Comparison of ENCODE assay signal across 8 mouse cellular contexts in the genomic region with DNA sequence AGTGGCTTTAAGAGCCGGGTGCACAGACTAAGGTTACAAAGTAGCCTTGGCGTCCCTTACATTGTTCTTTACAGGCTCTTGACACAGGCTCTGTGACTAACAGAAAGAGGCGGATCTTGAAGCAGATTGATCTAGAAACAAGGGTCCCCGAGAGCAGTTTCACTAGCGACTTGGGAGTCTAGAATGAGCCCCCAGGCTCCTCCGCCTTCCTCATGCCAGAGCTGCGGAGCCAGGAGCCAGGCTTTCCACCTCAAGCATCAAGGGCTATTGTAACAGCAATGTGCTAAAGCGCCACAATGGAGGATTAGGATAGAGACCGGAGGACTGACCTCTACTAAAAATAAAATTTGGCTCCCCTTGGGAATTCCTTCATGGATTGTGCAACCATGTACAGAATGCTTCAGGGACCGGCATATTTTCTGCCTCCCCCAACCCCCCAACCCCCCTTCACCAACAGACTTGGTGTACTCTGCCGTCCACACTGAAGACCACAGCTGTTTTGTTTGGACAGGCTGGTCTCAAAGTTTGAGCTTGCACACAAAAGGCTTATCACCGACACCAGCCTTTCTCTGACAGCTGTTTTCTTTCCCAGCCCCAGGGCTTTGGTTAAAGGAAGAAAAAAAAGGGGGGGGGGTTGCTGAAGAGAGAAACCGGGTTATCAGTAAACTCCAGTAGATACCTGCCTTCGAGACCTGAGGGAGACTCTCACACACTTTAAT.
DNase-seq lines count a peak whose midpoint lies in the region; ATAC-seq and TF ChIP-seq lines count a peak whose summit lies in the region.

No protein-coding gene starts in this region.

- H3K27ac ChIP-seq in layer of hippocampus, adult 2 months = peak overlapping the region; percentile 19; the same call in 1 of the 2 replicates
- peak overlapping the region; percentile 44 for H3K27ac ChIP-seq in hindbrain, embryonic 16.5 days (ENCODE audit: low read depth, low read length)
- H3K27ac ChIP-seq in liver, embryonic 12.5 days = peak overlapping the region; percentile 62

- no peaks in the 10 kb centered on the region for H3K36me3 ChIP-seq in hindbrain, embryonic 16.5 days (ENCODE audit: control insufficient read depth, insufficient read depth, low read length)
- H3K36me3 ChIP-seq in liver, embryonic 12.5 days = no peaks in the 10 kb centered on the region

- peak overlapping the region; percentile 48 for H3K4me3 ChIP-seq in layer of hippocampus, adult 2 months
- peak overlapping the region; percentile 43 for H3K4me3 ChIP-seq in hindbrain, embryonic 16.5 days (ENCODE audit: low read length)
- peak overlapping the region; percentile 48 for H3K4me3 ChIP-seq in liver, embryonic 12.5 days

- H3K4me1 ChIP-seq in hindbrain, embryonic 16.5 days (ENCODE audit: control insufficient read depth, insufficient read depth, low read depth, low read length) = peaks cover 5% of the 10 kb centered on the region
- peaks cover 27% of the 10 kb centered on the region for H3K4me1 ChIP-seq in liver, embryonic 12.5 days

- ATAC-seq in hindbrain, embryonic 16.5 days = peak; percentile 74
- peak; percentile 77 for ATAC-seq in liver, embryonic 12.5 days

- peaks cover 2% of the 10 kb centered on the region; the same call in 1 of the 2 replicates for H3K27me3 ChIP-seq in hindbrain, embryonic 16.5 days (replicated peaks; ENCODE audit: control insufficient read depth, insufficient read depth, low read length)
- H3K27me3 ChIP-seq in liver, embryonic 12.5 days (replicated peaks) = no peaks in the 10 kb centered on the region

- peak overlapping the region; percentile 80 for H3K4me2 ChIP-seq in hindbrain, embryonic 16.5 days (ENCODE audit: low read length)
- H3K4me2 ChIP-seq in liver, embryonic 12.5 days = peak overlapping the region; percentile 72

- peak overlapping the region; percentile 50 for H3K9ac ChIP-seq in hindbrain, embryonic 16.5 days (ENCODE audit: low read depth, low read length)
- H3K9ac ChIP-seq in liver, embryonic 12.5 days = peak overlapping the region; percentile 50; the same call in 1 of the 2 replicates

- 3% methylated on average over 14 of the region's 14 CpGs for WGBS in hindbrain, embryonic 16.5 days
- 6% methylated on average over 14 of the region's 14 CpGs for WGBS in liver, embryonic 12.5 days (ENCODE audit: insufficient replicate concordance)

- intact Hi-C loops in left cerebral cortex, postnatal 36 days (cut with DNase I) = loop anchor here (2.0 to 5.0 kb wide), 4 partner anchors 737 to 1921 kb away; no protein-coding TSS in a partner anchor

- DNase-seq in layer of hippocampus, adult 2 months (ENCODE audit: low spot score in 2 of 2) = no peak
- DNase-seq in layer of hippocampus, postnatal 10 days (ENCODE audit: low spot score in 2 of 2) = no peak
- peak; percentile 46 for DNase-seq in forelimb bud, embryonic 11.5 days (ENCODE audit: low read depth, low spot score)
- peak; percentile 57 for DNase-seq in neural tube, embryonic 10.5 days (ENCODE audit: extremely low spot score, low spot score)
- DNase-seq in left cerebral cortex, adult 9 months (ENCODE audit: low spot score in 2 of 2) = no peak
- DNase-seq in left cerebral cortex, postnatal 36 days (ENCODE audit: low spot score in 2 of 2) = no peak

- H3K9me3 ChIP-seq in hindbrain, embryonic 16.5 days (ENCODE audit: control insufficient read depth, low read length) = no peaks in the 10 kb centered on the region
- H3K9me3 ChIP-seq in liver, embryonic 12.5 days (replicated peaks) = no peaks in the 10 kb centered on the region

- no peak for TF ChIP-seq CTCF in layer of hippocampus, adult 2 months (conservative IDR thresholded peaks at IDR 0.05)

Comparison
In these comparisons a context has a peak if more than half of its experiments do, and no peak if none do; other contexts are left out.
1. DNase-seq: peak in forelimb bud, embryonic 11.5 days (single experiment) and neural tube, embryonic 10.5 days (single experiment); none in layer of hippocampus, adult 2 months (0 of 2), layer of hippocampus, postnatal 10 days (0 of 2), left cerebral cortex, adult 9 months (0 of 2) and left cerebral cortex, postnatal 36 days (0 of 2).
2. Peak in every context shown above with its lines, with median percentiles within 50 percentile points of each other: H3K27ac ChIP-seq and H3K4me3 ChIP-seq.